Mouse (Mus musculus) T-cell, adult 66 days (primary cell): ENCODE measurements around the gene Stard5. TPM values are rescaled to one million over a fixed set of nuclear protein-coding genes. Genes with fewer than 3 reads are reported as not detected.

Experiments used
- total RNA-seq, 2 experiments: library from RNA; stranded (reverse); gene quantifications; 3 replicates in 1 of 2; 4 replicates in 1 of 2; pipeline ENCODE4 v1.2.4; 2023

Stard5 gene
- total RNA-seq, result 10 to 100 TPM; 10.4 to 12.7 TPM

GRCm38 (mm10) chr7:83631828-83632681 is at the start of gene Stard5:
Gene Stard5, plus strand, starts transcription at chr7:83631959.

GRCm38 (mm10) chr7:83584639-83585471 is 46.9 kb upstream of the Stard5 start, which contains the start of gene Tmc3:
Gene Tmc3, plus strand, starts transcription at chr7:83584927.

Other genes with a start within 250 kb of the Stard5 start
- gene Tmc3, start 47.0 kb upstream of the Stard5 start, total RNA-seq, result under 1 TPM; 0.09 to 0.33 TPM
- gene Il16, start 113.8 kb downstream of the Stard5 start, total RNA-seq, result 100 to 1,000 TPM; 228 to 229 TPM
- not detected for gene Cfap161, start 162.9 kb downstream of the Stard5 start, total RNA-seq